Mouse (Mus musculus) CH12.LX (cell line): ENCODE results near the gene Ccl11. TPM values are rescaled to one million over a fixed set of nuclear protein-coding genes. Genes with fewer than 3 reads are reported as not detected.

Experiments used
- DNase-seq: peaks from one replicate; pipeline ENCODE4 v3.0.0-alpha.2; 2013; ENCODE audit errors: extremely low read depth
- H3K27ac ChIP-seq: 2 replicates; pipeline ENCODE4 v1.5.1; 2012; ENCODE audit warnings: low read depth, mild to moderate bottlenecking, control low read depth, moderate library complexity; ENCODE audit not compliant: insufficient read depth
- H3K27me3 ChIP-seq: replicated peaks from 2 replicates; pipeline ENCODE3; 2012; ENCODE audit warnings: inconsistent platforms
- H3K36me3 ChIP-seq, 2 experiments: replicated peaks in 1 of 2; 2 replicates each; pipeline versions ENCODE3 to v1.6.1; 2012; ENCODE audit warnings: inconsistent platforms in 1 of 2, low read length in 1 of 2, mild to moderate bottlenecking in 1 of 2, mixed read lengths in 1 of 2, moderate library complexity in 1 of 2; ENCODE audit not compliant: control insufficient read depth in 1 of 2, insufficient read depth in 1 of 2
- H3K4me1 ChIP-seq, 2 experiments: 2 replicates each; pipeline ENCODE4 v1.6.1; 2012; ENCODE audit warnings: inconsistent platforms in 1 of 2, moderate library complexity in 1 of 2; ENCODE audit not compliant: insufficient read depth in 2 of 2, control insufficient read depth in 1 of 2
- H3K4me2 ChIP-seq: 2 replicates; pipeline ENCODE4 v1.6.1; 2012; ENCODE audit warnings: low read depth, mild to moderate bottlenecking, control low read depth; ENCODE audit not compliant: poor library complexity, insufficient read depth, severe bottlenecking
- H3K4me3 ChIP-seq, 3 experiments: fragments of 150-350 bp in 1 of 3; sonication (generic) in 1 of 3; replicated peaks in 1 of 3; 2 replicates each; pipeline versions ENCODE3 to v1.5.1; 2011 to 2012; ENCODE audit warnings: low read depth in 2 of 3, low read length in 2 of 3, mild to moderate bottlenecking in 2 of 3, moderate library complexity in 2 of 3, control low read depth in 1 of 3, improper control_type of control experiment in 1 of 3, inconsistent platforms in 1 of 3, mixed read lengths in 1 of 3; ENCODE audit not compliant: poor library complexity in 1 of 3
- H3K79me2 ChIP-seq: replicated peaks from 2 replicates; pipeline ENCODE4 v1.6.1; 2012; ENCODE audit warnings: mild to moderate bottlenecking, moderate library complexity; ENCODE audit not compliant: control insufficient read depth, poor library complexity, insufficient read depth, severe bottlenecking; ENCODE audit errors: extremely low read depth
- H3K9ac ChIP-seq: 2 replicates; pipeline ENCODE4 v1.6.1; 2012; ENCODE audit warnings: low read depth, mild to moderate bottlenecking, control low read depth, moderate library complexity; ENCODE audit not compliant: insufficient read depth
- H3K9me3 ChIP-seq: replicated peaks from 2 replicates; pipeline ENCODE3; 2012; ENCODE audit warnings: low read length, inconsistent platforms, mixed read lengths
- BHLHE40 ChIP-seq: IDR thresholded peaks from 2 replicates; pipeline ENCODE4 v1.6.1; 2011; ENCODE audit warnings: mild to moderate bottlenecking, low read depth, low read length, improper control_type of control experiment
- CHD2 ChIP-seq: IDR thresholded peaks from 2 replicates; pipeline ENCODE4 v1.6.1; 2011; ENCODE audit warnings: low read length, improper control_type of control experiment
- CTCF ChIP-seq, 2 experiments: IDR thresholded peaks in 1 of 2; conservative IDR thresholded peaks in 1 of 2; 2 replicates each; pipeline ENCODE4 v1.5.1; 2011 to 2012; ENCODE audit warnings: low read depth in 2 of 2, low read length in 2 of 2, improper control_type of control experiment in 1 of 2, inconsistent platforms in 1 of 2, mild to moderate bottlenecking in 1 of 2, moderate library complexity in 1 of 2
- ETS1 ChIP-seq: conservative IDR thresholded peaks from 2 replicates; pipeline ENCODE4 v1.6.1; 2012; ENCODE audit warnings: low read depth, mild to moderate bottlenecking, inconsistent platforms, low read length, improper control_type of control experiment, moderate library complexity
- GABPA ChIP-seq: IDR thresholded peaks from 2 replicates; pipeline ENCODE4 v1.6.1; 2012; ENCODE audit warnings: low read depth, low read length, improper control_type of control experiment, inconsistent platforms; ENCODE audit not compliant: insufficient replicate concordance
- HCFC1 ChIP-seq: IDR thresholded peaks from 2 replicates; pipeline ENCODE4 v1.6.1; 2012; ENCODE audit warnings: low read depth, mild to moderate bottlenecking, inconsistent platforms, low read length, improper control_type of control experiment
- IRF4 ChIP-seq: IDR thresholded peaks from 2 replicates; pipeline ENCODE4 v1.6.1; 2014; ENCODE audit warnings: low read depth, mild to moderate bottlenecking, inconsistent platforms, low read length, improper control_type of control experiment
- JUN ChIP-seq: IDR thresholded peaks from 2 replicates; pipeline ENCODE4 v1.6.1; 2011; ENCODE audit warnings: low read depth, mild to moderate bottlenecking, low read length, improper control_type of control experiment, moderate library complexity; ENCODE audit not compliant: insufficient read depth
- JUND ChIP-seq: conservative IDR thresholded peaks from 2 replicates; pipeline ENCODE4 v1.6.1; 2011; ENCODE audit warnings: low read depth, low read length, improper control_type of control experiment
- KAT2A ChIP-seq: IDR thresholded peaks from 2 replicates; pipeline ENCODE4 v1.6.1; 2012; ENCODE audit warnings: low read length, improper control_type of control experiment, inconsistent platforms; ENCODE audit not compliant: insufficient replicate concordance
- MAFK ChIP-seq: IDR thresholded peaks from 2 replicates; pipeline ENCODE4 v1.6.1; 2011; ENCODE audit warnings: low read length, improper control_type of control experiment; ENCODE audit not compliant: insufficient replicate concordance
- MAZ ChIP-seq: IDR thresholded peaks from 2 replicates; pipeline ENCODE4 v1.6.1; 2012; ENCODE audit warnings: low read depth, mild to moderate bottlenecking, inconsistent platforms, low read length, improper control_type of control experiment, moderate library complexity
- NELFE ChIP-seq: IDR thresholded peaks from 2 replicates; pipeline ENCODE4 v1.6.1; 2011; ENCODE audit warnings: low read depth, low read length, improper control_type of control experiment
- POLR2A ChIP-seq: IDR thresholded peaks from 2 replicates; pipeline ENCODE4 v1.6.1; 2011; ENCODE audit warnings: low read depth, mild to moderate bottlenecking, improper control_type of control experiment, low read length
- RAD21 ChIP-seq: IDR thresholded peaks from 2 replicates; pipeline ENCODE4 v1.6.1; 2011; ENCODE audit warnings: low read depth, mild to moderate bottlenecking, low read length, improper control_type of control experiment, moderate library complexity
- SIN3A ChIP-seq: IDR thresholded peaks from 2 replicates; pipeline ENCODE4 v1.6.1; 2012; ENCODE audit warnings: low read length, improper control_type of control experiment, inconsistent platforms
- TBP ChIP-seq: conservative IDR thresholded peaks from 2 replicates; pipeline ENCODE4 v1.6.1; 2011; ENCODE audit warnings: low read depth, low read length, improper control_type of control experiment
- UBTF ChIP-seq: IDR thresholded peaks from 2 replicates; pipeline ENCODE4 v1.6.1; 2012; ENCODE audit warnings: low read depth, mild to moderate bottlenecking, inconsistent platforms, low read length, improper control_type of control experiment, moderate library complexity
- ZC3H11A ChIP-seq: IDR thresholded peaks from 2 replicates; pipeline ENCODE4 v1.6.1; 2012; ENCODE audit warnings: low read depth, mild to moderate bottlenecking, inconsistent platforms, low read length, improper control_type of control experiment
- ZMIZ1 ChIP-seq: IDR thresholded peaks from 2 replicates; pipeline ENCODE4 v1.6.1; 2012; ENCODE audit warnings: low read depth, mild to moderate bottlenecking, inconsistent platforms, low read length, improper control_type of control experiment
- dilution Hi-C: fragments of 300-500 bp; cut with MboI; formaldehyde crosslinking; loops from 2 replicates; pipeline ENCODE4 v1.14.3; 2020; ENCODE audit warnings: low sequenced_read_pairs; ENCODE audit not compliant: extremely low pct_unique_long_range_greater_than_20kb, extremely low pct_ligation_motif_present
- in situ Hi-C: fragments of 300-500 bp; cut with MboI; formaldehyde crosslinking; loops from 3 replicates; pipeline ENCODE4 v1.14.3; 2019; ENCODE audit warnings: low sequenced_read_pairs, low pct_ligation_motif_present, low pct_unique_long_range_greater_than_20kb, mixed read lengths
- polyA plus RNA-seq: library from polyadenylated mRNA; unstranded; fragments of >175 nt; gene quantifications from 2 replicates; pipeline ENCODE4 v1.2.1, GENCODE M21; 2012; ENCODE audit warnings: low read depth; ENCODE audit not compliant: insufficient read length
- total RNA-seq, 2 experiments: library from RNA; depleted of rRNA; stranded (reverse); fragments of 300-350 nt in 1 of 2; fragments of >200 nt in 1 of 2; gene quantifications; 2 replicates each; pipeline ENCODE4 v1.2.3; 2012 to 2014

Gene Ccl11
- total and polyA plus RNA-seq, 3 experiments = not detected

GRCm38 (mm10) chr11:82077031-82077430, 19.4 kb downstream of the Ccl11 start:
- H3K36me3 ChIP-seq = no peaks in the 10 kb centered on the region
- H3K4me3 ChIP-seq = no peak overlapping the region
- DNase-seq = no peak
- TF ChIP-seq TBP (no peak), HCFC1 (no peak), RAD21 (no peak), SIN3A (no peak), MAFK (no peak), JUND (no peak), MAZ (no peak)
- no peak overlapping the region for H3K27ac ChIP-seq
- dilution Hi-C loops (no loop called here), in situ Hi-C loops (loop anchor here (10.0 kb wide), 1 partner anchor 98 kb away; no protein-coding TSS in a partner anchor)
- H3K9ac ChIP-seq = no peak overlapping the region
- peaks cover 43% of the 10 kb centered on the region for H3K27me3 ChIP-seq
- peaks cover 3% of the 10 kb centered on the region for H3K9me3 ChIP-seq
- H3K4me2 ChIP-seq = no peak overlapping the region
- H3K79me2 ChIP-seq = no peaks in the 10 kb centered on the region
- peaks cover 0 to 1% of the 10 kb centered on the region in 2 experiments; a peak in 2 of 4 replicates for H3K4me1 ChIP-seq

- in situ Hi-C loops = loop anchor here (10.0 kb wide), 1 partner anchor 97 kb away; no protein-coding TSS in a partner anchor
- DNase-seq = no peak
Observed at GRCm38 (mm10) chr11:82078136-82078730, 20.6 kb downstream of the Ccl11 start.

More at GRCm38 (mm10) chr11:82078136-82078730, 20.6 kb downstream of the Ccl11 start:
- no peak for TF ChIP-seq MAFK
- no peak for TF ChIP-seq IRF4
- TF ChIP-seq ZMIZ1 = no peak
- TF ChIP-seq NELFE = no peak
- no peak for TF ChIP-seq CHD2
- TF ChIP-seq POLR2A = no peak
- no peak for TF ChIP-seq RAD21
- no peak for TF ChIP-seq GABPA
- no peak for TF ChIP-seq JUN
- no peak for TF ChIP-seq ZC3H11A
- no peak for TF ChIP-seq TBP
- TF ChIP-seq CTCF (conservative IDR thresholded peaks at IDR 0.05 in 1 of 2, IDR thresholded peaks at IDR 0.05 in 1 of 2; ENCODE audit: low read depth in 2 of 2, low read length in 2 of 2) = no peak
- TF ChIP-seq ETS1 = no peak
- no peak for TF ChIP-seq KAT2A
- no peak for TF ChIP-seq UBTF
- no peak for TF ChIP-seq BHLHE40
- H3K27ac ChIP-seq = no peak overlapping the region
- no peaks in the 10 kb centered on the region for H3K79me2 ChIP-seq
- no peaks in the 10 kb centered on the region for H3K4me1 ChIP-seq
- no peak overlapping the region for H3K9ac ChIP-seq
- H3K9me3 ChIP-seq = peaks cover 3% of the 10 kb centered on the region
- no peak overlapping the region for H3K4me3 ChIP-seq
- dilution Hi-C loops = no loop called here
- H3K36me3 ChIP-seq = no peaks in the 10 kb centered on the region
- H3K4me2 ChIP-seq = no peak overlapping the region
- H3K27me3 ChIP-seq = peaks cover 50% of the 10 kb centered on the region
